Mouse (Mus musculus): ENCODE measurements around the gene Camk2b. TPM values are rescaled to one million over a fixed set of nuclear protein-coding genes. Genes with fewer than 3 reads are reported as not detected.
A peak's percentile ranks its signal among the peaks of the same experiment; 100 is the strongest.
"Not testable (repeated sequence)": the region's sequence is repeated elsewhere in the genome, so short reads cannot be mapped to it uniquely, and the experiment has no call there.

The Camk2b gene
- polyA plus RNA-seq (2016; fragmentation: Nextera tagmentation; extraction: Ambion mirVana) = 11.0 and 11.7 TPM in 2 replicates

DNA sequence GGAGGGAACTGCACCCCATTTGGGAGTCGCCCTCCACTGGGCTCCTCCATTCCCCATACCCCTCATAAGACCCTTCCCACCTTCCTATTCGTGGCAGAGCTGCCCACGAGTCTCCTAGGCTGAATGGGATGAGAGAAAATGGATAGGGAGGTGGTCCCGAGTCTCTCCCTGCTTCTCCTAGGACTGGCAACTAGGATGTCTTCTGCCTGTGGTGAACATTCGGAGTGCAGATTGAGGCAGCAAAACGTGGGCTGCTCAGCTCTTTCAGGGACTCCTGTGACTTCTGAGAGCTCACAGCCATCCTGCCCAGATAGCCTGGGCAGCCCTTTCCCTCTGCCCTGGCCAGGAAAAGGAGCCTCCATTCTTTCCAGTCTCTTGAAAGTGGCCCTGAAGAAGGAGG lies at the start of gene Camk2b:
TSS of gene Camk2b (minus strand) at position 187 of the 400 bp plus-strand sequence.
- peak within 1 kb of the TSS; percentile 55 for H3K9ac ChIP-seq
- H3K4me2 ChIP-seq = peak within 1 kb of the TSS; percentile 69
- ATAC-seq (ENCODE audit: low FRiP score) = no peak
- WGBS = 14% methylated on average over 6 of the region's 6 CpGs
- 0 out of 2 replicates have a peak within 1 kb of the TSS, but pooled peaks have one; percentile 25 for H3K27ac ChIP-seq
- no peaks in the 10 kb centered on the region for H3K9me3 ChIP-seq
- H3K27me3 ChIP-seq = peaks cover 93% of the 10 kb centered on the region
- peak within 1 kb of the TSS; percentile 51 for H3K4me3 ChIP-seq (replicated peaks)
- peaks cover 27% of the 10 kb centered on the region for H3K4me1 ChIP-seq
- no peaks in the 10 kb centered on the region for H3K36me3 ChIP-seq (replicated peaks)

DNA sequence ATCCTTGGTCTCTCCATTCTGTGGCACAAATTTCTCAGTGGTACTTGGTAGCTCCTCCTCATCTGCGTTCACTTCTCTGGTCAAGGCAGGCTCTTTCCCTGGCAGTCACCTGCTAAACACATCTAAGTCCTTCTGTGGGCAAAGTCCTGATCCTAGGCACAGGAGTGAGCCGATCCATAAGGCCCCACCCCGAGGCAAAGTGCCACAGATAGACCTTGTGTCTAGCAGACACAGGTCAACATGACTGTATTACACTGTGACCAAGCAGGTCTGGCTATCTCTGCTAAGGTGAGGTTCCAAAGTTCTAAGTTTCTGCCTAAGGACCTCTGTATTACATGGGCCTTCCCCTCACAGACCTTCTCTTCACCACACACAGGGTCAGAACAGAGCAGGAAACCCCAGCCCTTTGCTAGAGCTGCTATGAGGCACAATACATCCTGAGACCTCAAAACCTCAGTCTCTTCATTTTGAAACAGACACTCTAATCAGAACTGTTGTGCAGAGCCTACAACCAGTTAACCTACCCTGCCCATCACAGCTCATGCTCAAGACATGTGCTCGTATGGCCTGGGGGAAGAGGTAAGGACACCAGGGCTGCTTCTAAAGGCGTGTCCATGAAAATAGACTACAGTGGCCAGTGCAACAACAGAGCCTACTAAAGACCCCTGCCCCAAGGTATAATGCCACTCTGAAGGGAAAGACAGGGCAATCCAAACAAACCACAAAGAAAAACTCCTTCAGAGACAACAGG lies 45.7 kb upstream of the Camk2b start:
- H3K9me3 ChIP-seq = no peaks in the 10 kb centered on the region
- H3K36me3 ChIP-seq (replicated peaks) = peaks cover 68% of the 10 kb centered on the region
- no peaks in the 10 kb centered on the region for H3K27me3 ChIP-seq
- H3K27ac ChIP-seq = no peak overlapping the region
- no peak overlapping the region for H3K4me2 ChIP-seq
- no peak for ATAC-seq (ENCODE audit: low FRiP score)
- no peak overlapping the region for H3K9ac ChIP-seq
- no peaks in the 10 kb centered on the region for H3K4me1 ChIP-seq
- no peak overlapping the region for H3K4me3 ChIP-seq (replicated peaks)
- WGBS = 91% methylated on average over 5 of the region's 5 CpGs

DNA sequence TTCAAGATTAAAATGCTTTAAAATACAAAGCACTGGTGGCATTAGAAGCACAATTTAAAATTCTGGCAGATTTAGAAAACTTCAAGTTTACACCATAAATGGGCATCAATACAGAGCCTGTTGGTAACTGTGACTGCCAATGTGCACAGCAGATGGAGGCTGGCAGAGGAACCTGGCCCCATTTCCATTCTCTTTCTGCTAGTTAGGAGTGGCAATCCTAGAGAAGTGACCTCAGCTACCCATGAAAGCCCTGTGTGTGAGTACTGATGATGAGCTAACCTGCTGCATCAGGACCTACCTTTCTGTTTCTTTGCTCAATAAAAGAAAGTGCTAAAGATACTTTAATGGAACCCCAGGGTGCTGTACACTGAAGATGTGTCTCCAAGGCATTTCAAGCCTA lies 43.8 kb upstream of the Camk2b start:
- no peak for ATAC-seq (ENCODE audit: low FRiP score)
- no peak overlapping the region for H3K27ac ChIP-seq
- H3K9me3 ChIP-seq = no peaks in the 10 kb centered on the region
- H3K36me3 ChIP-seq (replicated peaks) = peaks cover 79% of the 10 kb centered on the region
- no peak overlapping the region for H3K4me3 ChIP-seq (replicated peaks)
- no peak overlapping the region for H3K9ac ChIP-seq
- H3K4me1 ChIP-seq = no peaks in the 10 kb centered on the region
- no peaks in the 10 kb centered on the region for H3K27me3 ChIP-seq
- H3K4me2 ChIP-seq = no peak overlapping the region

DNA sequence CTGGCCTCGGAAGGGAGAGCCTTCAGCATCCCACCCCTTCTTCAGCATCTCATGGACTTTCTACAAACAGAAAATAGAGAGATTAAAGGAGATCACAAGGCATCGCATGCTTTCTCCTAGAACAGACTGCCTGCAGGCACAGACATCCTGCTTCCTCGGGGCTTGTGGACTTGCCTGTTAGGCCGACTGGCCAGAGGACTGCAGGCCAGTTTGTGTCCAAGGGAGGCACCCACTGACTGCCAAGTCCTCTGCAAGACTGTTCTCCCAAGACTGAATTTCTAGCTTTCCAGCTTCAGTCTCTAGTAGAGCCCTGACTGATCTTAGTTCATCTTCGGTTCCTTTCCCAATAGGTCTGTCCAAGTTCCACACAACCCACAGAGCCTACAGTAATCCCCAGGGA lies 42.1 kb upstream of the Camk2b start:
- Histone ChIP-seq H3K27ac (no peak overlapping the region), H3K4me1 (no peaks in the 10 kb centered on the region), H3K27me3 (no peaks in the 10 kb centered on the region), H3K9me3 (no peaks in the 10 kb centered on the region), H3K9ac (no peak overlapping the region), H3K36me3 (replicated peaks) (peaks cover 76% of the 10 kb centered on the region), H3K4me3 (replicated peaks) (no peak overlapping the region), H3K4me2 (no peak overlapping the region)
- no peak for ATAC-seq (ENCODE audit: low FRiP score)
- WGBS = 93% methylated on average over 5 of the region's 5 CpGs

- no peak overlapping the region for H3K4me2 ChIP-seq
- no peaks in the 10 kb centered on the region for H3K4me1 ChIP-seq
- ATAC-seq (ENCODE audit: low FRiP score) = no peak
- H3K36me3 ChIP-seq (replicated peaks) = peaks cover 70% of the 10 kb centered on the region
- H3K4me3 ChIP-seq (replicated peaks) = no peak overlapping the region
- no peak overlapping the region for H3K9ac ChIP-seq
- H3K9me3 ChIP-seq = no peaks in the 10 kb centered on the region
- no peaks in the 10 kb centered on the region for H3K27me3 ChIP-seq
- H3K27ac ChIP-seq = no peak overlapping the region
- WGBS = 75% methylated on average over 3 of the region's 3 CpGs
Measured at GRCm38 (mm10) chr11:6107722-6108121, 41.6 kb upstream of the Camk2b start.

- WGBS = 92% methylated on average over 5 of the region's 5 CpGs
- Histone ChIP-seq H3K4me2 (no peak overlapping the region), H3K4me1 (peaks cover 5% of the 10 kb centered on the region; the same call in 1 of the 2 replicates), H3K36me3 (replicated peaks) (peaks cover 42% of the 10 kb centered on the region), H3K27me3 (no peaks in the 10 kb centered on the region), H3K4me3 (replicated peaks) (no peak overlapping the region), H3K9me3 (no peaks in the 10 kb centered on the region), H3K9ac (no peak overlapping the region), H3K27ac (no peak overlapping the region)
- no peak for ATAC-seq (ENCODE audit: low FRiP score)
Measured at GRCm38 (mm10) chr11:6104734-6105133, 38.6 kb upstream of the Camk2b start.

DNA sequence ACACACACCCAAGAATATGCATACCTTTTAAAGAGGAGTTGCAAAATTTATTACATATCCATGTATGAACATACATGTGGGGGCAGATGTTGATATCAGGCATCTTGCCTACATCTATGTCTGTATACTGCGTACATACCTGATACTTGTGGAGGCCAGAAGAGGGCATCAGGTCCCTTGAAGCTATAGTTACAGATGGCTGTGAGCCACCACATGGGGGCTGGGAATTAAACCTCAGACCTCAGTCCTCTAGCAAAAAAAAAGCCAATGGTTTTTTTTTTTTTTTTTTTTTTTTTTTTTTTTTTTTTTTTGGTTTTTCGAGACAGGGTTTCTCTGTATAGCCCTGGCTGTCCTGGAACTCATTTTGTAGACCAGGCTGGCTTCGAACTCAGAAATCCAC lies 30.5 kb upstream of the Camk2b start:
- H3K36me3 ChIP-seq (replicated peaks); H3K9ac ChIP-seq; H3K27me3 ChIP-seq; ATAC-seq (ENCODE audit: low FRiP score); H3K4me2 ChIP-seq; H3K4me1 ChIP-seq; H3K4me3 ChIP-seq (replicated peaks); H3K27ac ChIP-seq; H3K9me3 ChIP-seq: not testable (repeated sequence)
- WGBS = 81% methylated on average over 3 of the region's 3 CpGs

GRCm38 (mm10) chr11:6086991-6087390 lies 20.8 kb upstream of the Camk2b start:
- no peaks in the 10 kb centered on the region for H3K36me3 ChIP-seq (replicated peaks)
- no peak for ATAC-seq (ENCODE audit: low FRiP score)
- H3K4me1 ChIP-seq = no peaks in the 10 kb centered on the region; the same call in 1 of the 2 replicates
- H3K4me2 ChIP-seq = no peak overlapping the region
- no peaks in the 10 kb centered on the region for H3K27me3 ChIP-seq
- no peak overlapping the region for H3K27ac ChIP-seq
- no peak overlapping the region for H3K9ac ChIP-seq
- WGBS = 73% methylated on average over 4 of the region's 4 CpGs
- no peak overlapping the region for H3K4me3 ChIP-seq (replicated peaks)
- no peaks in the 10 kb centered on the region for H3K9me3 ChIP-seq

DNA sequence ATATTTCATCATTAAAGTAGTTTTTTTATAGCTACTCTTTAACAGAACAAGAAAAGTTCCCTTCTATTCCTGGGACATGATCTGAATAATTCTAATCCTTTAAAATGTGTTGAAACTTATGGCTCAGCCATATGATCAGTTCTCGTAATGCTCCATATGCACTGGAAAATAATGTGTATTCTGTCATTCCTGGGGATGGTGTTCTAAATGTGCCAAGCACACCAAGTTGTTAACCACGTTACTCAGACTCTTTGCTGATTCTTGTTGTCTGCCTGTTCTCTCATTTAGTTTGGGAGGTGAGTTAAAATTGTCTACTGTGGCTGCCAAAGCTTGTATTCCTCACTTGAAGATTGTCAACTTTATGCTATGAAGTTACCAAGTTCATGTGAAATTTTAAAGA lies 12.6 kb upstream of the Camk2b start:
- H3K4me2 ChIP-seq = no peak overlapping the region
- H3K9ac ChIP-seq = no peak overlapping the region
- H3K4me3 ChIP-seq (replicated peaks) = no peak overlapping the region
- no peak overlapping the region for H3K27ac ChIP-seq
- no peak for ATAC-seq (ENCODE audit: low FRiP score)
- H3K4me1 ChIP-seq = no peaks in the 10 kb centered on the region; the same call in 1 of the 2 replicates
- no peaks in the 10 kb centered on the region for H3K36me3 ChIP-seq (replicated peaks)
- no peaks in the 10 kb centered on the region for H3K27me3 ChIP-seq
- no peaks in the 10 kb centered on the region for H3K9me3 ChIP-seq
- WGBS = 86% methylated on average over 2 of the region's 2 CpGs

GRCm38 (mm10) chr11:6075618-6076066 lies 9.5 kb upstream of the Camk2b start:
- Histone ChIP-seq H3K36me3 (replicated peaks) (no peaks in the 10 kb centered on the region), H3K9ac (no peak overlapping the region), H3K9me3 (no peaks in the 10 kb centered on the region), H3K4me1 (no peaks in the 10 kb centered on the region), H3K4me2 (no peak overlapping the region), H3K4me3 (replicated peaks) (no peak overlapping the region), H3K27ac (no peak overlapping the region), H3K27me3 (peaks cover 9% of the 10 kb centered on the region; the same call in 1 of the 2 replicates)
- no peak for ATAC-seq (ENCODE audit: low FRiP score)
- 71% methylated on average over 8 of the region's 8 CpGs for WGBS

DNA sequence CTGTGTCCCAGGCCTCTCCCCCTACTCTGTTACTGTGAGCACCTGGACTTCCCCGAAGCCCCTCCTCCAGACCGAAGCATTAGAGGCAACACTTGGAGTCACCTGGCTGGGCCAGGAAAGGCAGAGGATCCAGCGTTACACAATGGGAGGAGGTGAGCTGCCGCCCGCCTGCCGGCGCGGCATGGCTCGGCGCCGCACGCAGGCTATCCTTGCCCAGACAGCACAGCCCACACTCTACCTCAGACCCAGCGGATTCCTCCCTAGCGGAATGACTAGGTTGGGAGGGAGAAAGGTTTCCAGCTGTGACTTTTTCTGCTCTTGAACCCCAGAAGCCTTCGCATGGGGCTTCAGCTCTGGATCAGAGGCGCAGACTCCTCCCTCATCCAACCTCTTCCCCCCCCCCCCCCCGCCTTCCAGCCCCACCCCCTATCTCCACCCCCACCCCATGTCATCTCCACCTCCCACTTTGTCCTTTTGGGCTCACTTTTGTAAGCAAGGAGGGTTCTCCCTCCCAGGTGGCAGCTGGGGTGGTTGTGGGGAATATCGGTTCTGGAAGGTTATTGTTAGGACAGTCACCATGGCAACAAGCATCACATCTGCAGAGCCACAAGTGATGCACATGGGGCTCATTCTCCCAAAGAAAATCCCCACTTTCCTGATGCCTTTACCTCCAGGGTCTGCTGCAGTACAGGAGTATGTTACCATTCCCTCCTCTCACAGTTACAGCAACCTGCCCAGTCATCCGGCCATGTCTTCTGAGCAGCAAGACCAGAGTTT lies 2.2 kb upstream of the Camk2b start:
- H3K4me2 ChIP-seq = peak overlapping the region; percentile 39
- H3K36me3 ChIP-seq (replicated peaks) = no peaks in the 10 kb centered on the region
- ATAC-seq (ENCODE audit: low FRiP score) = peak; percentile 44; the same call in 1 of the 2 replicates
- H3K4me1 ChIP-seq = peaks cover 27% of the 10 kb centered on the region
- H3K27me3 ChIP-seq = peaks cover 78% of the 10 kb centered on the region
- H3K9me3 ChIP-seq = no peaks in the 10 kb centered on the region
- 6% methylated on average over 14 of the region's 19 CpGs for WGBS
- H3K4me3 ChIP-seq (replicated peaks) = peak overlapping the region; percentile 19
- no peak overlapping the region for H3K9ac ChIP-seq
- no peak overlapping the region for H3K27ac ChIP-seq

GRCm38 (mm10) chr11:6067160-6067559 lies 998 bp upstream of the Camk2b start:
- 33% methylated on average over 9 of the region's 9 CpGs for WGBS

More at GRCm38 (mm10) chr11:6067160-6067559, 998 bp upstream of the Camk2b start:
- Histone ChIP-seq H3K27me3 (peaks cover 89% of the 10 kb centered on the region), H3K27ac (no peak overlapping the region), H3K4me2 (no peak overlapping the region), H3K4me1 (peaks cover 27% of the 10 kb centered on the region), H3K36me3 (replicated peaks) (no peaks in the 10 kb centered on the region), H3K9me3 (no peaks in the 10 kb centered on the region), H3K4me3 (replicated peaks) (no peak overlapping the region), H3K9ac (no peak overlapping the region)
- ATAC-seq (ENCODE audit: low FRiP score) = no peak
